Mouse (Mus musculus) intestine, postnatal 0 days (tissue): ENCODE data around the gene Tor1a. TPM values are rescaled to one million over a fixed set of nuclear protein-coding genes. Genes with fewer than 3 reads are reported as not detected.
A peak's percentile ranks its signal among the peaks of the same experiment; 100 is the strongest.

Source experiments
- ATAC-seq: fragments of 200-750 bp; cut with Nextera tagmentation; 2 replicates; pipeline ENCODE4 v1.8.0; 2017; ENCODE audit warnings: mild to moderate bottlenecking, moderate TSS enrichment, moderate library complexity
- H3K27ac ChIP-seq: fragments of 300-500 bp; sonication (generic); 2 replicates; pipeline ENCODE4 v1.5.1; 2014; ENCODE audit warnings: mild to moderate bottlenecking, low read depth, low read length, moderate library complexity
- H3K27me3 ChIP-seq: fragments of 300-500 bp; sonication (generic); replicated peaks from 2 replicates; pipeline ENCODE4 v1.6.1; 2014; ENCODE audit warnings: low read length, mixed read lengths; ENCODE audit not compliant: control insufficient read depth, insufficient read depth
- H3K36me3 ChIP-seq: fragments of 300-500 bp; sonication (generic); 2 replicates; pipeline ENCODE4 v1.6.1; 2014; ENCODE audit warnings: mild to moderate bottlenecking, moderate library complexity; ENCODE audit not compliant: control insufficient read depth, insufficient read depth
- H3K4me1 ChIP-seq: fragments of 300-500 bp; sonication (generic); replicated peaks from 2 replicates; pipeline ENCODE4 v1.6.1; 2014; ENCODE audit warnings: antibody characterized with exemption, low read length, mixed read lengths; ENCODE audit not compliant: control insufficient read depth, insufficient read depth
- H3K4me2 ChIP-seq: fragments of 300-500 bp; sonication (generic); replicated peaks from 2 replicates; pipeline ENCODE4 v1.6.1; 2014; ENCODE audit warnings: low read depth, mild to moderate bottlenecking, moderate library complexity
- H3K4me3 ChIP-seq: fragments of 300-500 bp; sonication (generic); 2 replicates; pipeline ENCODE4 v1.5.1; 2014; ENCODE audit warnings: low read depth, low read length
- H3K9ac ChIP-seq: fragments of 300-500 bp; sonication (generic); 2 replicates; pipeline ENCODE4 v1.6.1; 2014; ENCODE audit warnings: mild to moderate bottlenecking, low read depth, low read length
- H3K9me3 ChIP-seq: fragments of 300-500 bp; sonication (generic); 2 replicates; pipeline ENCODE4 v1.6.1; 2016; ENCODE audit warnings: mixed run types; ENCODE audit not compliant: control insufficient read depth
- CTCF ChIP-seq: sonication (generic); IDR thresholded peaks from 2 replicates; pipeline ENCODE4 v1.5.1; 2016; ENCODE audit warnings: low read depth, mild to moderate bottlenecking, control low read depth, antibody characterized with exemption, moderate library complexity
- WGBS: fragments of 180-500 bp; shearing (Covaris S2); extraction: QIAGEN DNeasy Blood & Tissue Kit; methylation state at CpG from one replicate; pipeline ENCODE4 v1.1.7; 2014; 5-methylcytosine and 5-hydroxymethylcytosine counted together
- polyA plus RNA-seq: library from polyadenylated mRNA; unstranded; fragments of >200 nt; fragmentation: Nextera tagmentation; extraction: Ambion mirVana; gene quantifications from 2 replicates; pipeline ENCODE4 v1.2.1, GENCODE M21; 2015

Gene Tor1a
- polyA plus RNA-seq, 1 experiment from 2014 or later, result 95.4 TPM

DNA sequence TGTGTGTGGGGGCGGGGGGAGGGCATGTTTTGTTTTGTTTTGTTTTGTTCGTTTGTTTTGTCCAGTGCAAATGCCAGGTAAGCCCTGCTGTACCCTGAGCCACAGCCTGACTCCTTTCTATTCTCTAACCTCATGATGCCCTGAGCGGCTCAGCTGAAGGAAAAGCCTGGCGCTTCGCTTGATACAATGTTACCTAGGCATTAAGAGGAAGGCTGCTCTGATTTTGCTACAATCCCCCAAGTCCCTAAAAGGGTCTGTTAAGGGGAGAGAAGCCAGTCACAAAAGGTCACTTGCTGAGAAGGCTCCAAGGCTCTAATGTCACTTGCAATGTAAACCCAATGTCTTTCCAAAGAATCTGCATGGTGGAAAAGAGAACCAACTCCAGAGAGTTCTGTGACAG lies 52.4 kb downstream of the Tor1a start:
- H3K4me1 ChIP-seq, result peaks cover 3% of the 10 kb centered on the region; the same call in 1 of the 2 replicates

GRCm38 (mm10) chr2:30914836-30915235 lies 52.9 kb downstream of the Tor1a start:
- Histone ChIP-seq H3K27me3 (peaks cover 3% of the 10 kb centered on the region; the same call in 1 of the 2 replicates), H3K36me3 (no peaks in the 10 kb centered on the region), H3K9me3 (no peaks in the 10 kb centered on the region), H3K4me3 (no peak overlapping the region), H3K27ac (no peak overlapping the region), H3K4me1 (peaks cover 2% of the 10 kb centered on the region; the same call in 1 of the 2 replicates), H3K9ac (no peak overlapping the region), H3K4me2 (no peak overlapping the region)
- no peak for TF ChIP-seq CTCF
- 79% methylated on average over 3 of the region's 3 CpGs for WGBS
- no peak for ATAC-seq

More for the DNA sequence above, 52.4 kb downstream of the Tor1a start:
- WGBS, result 91% methylated on average over 5 of the region's 5 CpGs
- no peak for ATAC-seq
- Histone ChIP-seq H3K9me3 (no peaks in the 10 kb centered on the region), H3K4me3 (no peak overlapping the region), H3K27ac (no peak overlapping the region), H3K27me3 (peaks cover 3% of the 10 kb centered on the region; the same call in 1 of the 2 replicates), H3K36me3 (no peaks in the 10 kb centered on the region), H3K9ac (no peak overlapping the region), H3K4me2 (no peak overlapping the region)
- TF ChIP-seq CTCF, result no peak

- WGBS, result 73% methylated on average over 8 of the region's 8 CpGs
- Histone ChIP-seq H3K9me3 (no peaks in the 10 kb centered on the region), H3K27me3 (peaks cover 3% of the 10 kb centered on the region; the same call in 1 of the 2 replicates), H3K4me1 (no peaks in the 10 kb centered on the region), H3K36me3 (no peaks in the 10 kb centered on the region), H3K4me3 (no peak overlapping the region), H3K9ac (no peak overlapping the region), H3K4me2 (no peak overlapping the region), H3K27ac (no peak overlapping the region)
- TF ChIP-seq CTCF, result no peak
- ATAC-seq, result peak; percentile 31; the same call in 1 of the 2 replicates
These were observed 54.7 kb downstream of the Tor1a start for GRCm38 (mm10) chr2:30913022-30913421.

DNA sequence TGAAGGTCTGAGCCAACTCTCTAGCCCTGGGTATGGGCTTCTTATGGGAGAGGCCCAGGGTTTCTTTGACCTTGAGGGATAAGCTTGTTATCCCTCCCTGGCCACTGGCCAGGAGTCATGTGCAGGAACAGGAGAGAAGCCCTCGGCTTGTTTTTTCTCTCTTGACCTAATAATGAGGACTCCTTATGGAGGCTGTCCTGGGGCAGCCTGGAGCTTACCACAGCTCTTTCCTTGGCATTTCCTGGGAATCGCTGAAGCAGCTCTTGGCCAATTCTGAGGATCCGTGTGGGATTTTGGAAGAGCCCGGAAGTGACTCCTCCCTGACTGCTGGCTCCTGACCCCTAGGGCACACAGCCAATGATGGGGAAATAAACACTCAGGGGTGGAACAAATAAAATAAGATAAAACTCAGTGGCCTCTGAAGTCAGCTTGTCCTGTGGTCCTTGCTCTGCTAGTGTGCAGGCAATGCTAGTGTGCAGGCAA lies 55.4 kb downstream of the Tor1a start:
- Histone ChIP-seq H3K9ac (no peak overlapping the region), H3K9me3 (no peaks in the 10 kb centered on the region), H3K27ac (no peak overlapping the region), H3K4me1 (no peaks in the 10 kb centered on the region), H3K36me3 (no peaks in the 10 kb centered on the region), H3K27me3 (peaks cover 3% of the 10 kb centered on the region; the same call in 1 of the 2 replicates), H3K4me2 (no peak overlapping the region), H3K4me3 (no peak overlapping the region)
- WGBS, result 40% methylated on average over 4 of the region's 4 CpGs
- ATAC-seq, result no peak
- TF ChIP-seq CTCF, result no peak

Other genes with a start within 250 kb of the Tor1a start
- gene 1700001O22Rik, start 164.3 kb downstream of the Tor1a start, polyA plus RNA-seq, result 0.58 and 0.60 TPM in 2 replicates
- 45.3 and 50.5 TPM in 2 replicates for gene Ntmt1, start 160.1 kb downstream of the Tor1a start, polyA plus RNA-seq
- gene Asb6, start 137.6 kb downstream of the Tor1a start, polyA plus RNA-seq, result 12.9 and 13.0 TPM in 2 replicates
- gene Prrx2, start 133.0 kb downstream of the Tor1a start, polyA plus RNA-seq, result 0.64 and 0.74 TPM in 2 replicates
- gene Ptges, start 38.1 kb downstream of the Tor1a start, polyA plus RNA-seq, result 2.8 and 3.6 TPM in 2 replicates
- gene Tor1b, start 15.0 kb downstream of the Tor1a start, polyA plus RNA-seq, result 13.3 and 14.6 TPM in 2 replicates
- gene BC005624, start 14.3 kb upstream of the Tor1a start, polyA plus RNA-seq, result 28.2 and 29.3 TPM in 2 replicates
- gene Usp20, start 14.3 kb upstream of the Tor1a start, polyA plus RNA-seq, result 4.0 and 5.2 TPM in 2 replicates
- gene Fnbp1, start 174.1 kb upstream of the Tor1a start, polyA plus RNA-seq, result 10.4 and 11.8 TPM in 2 replicates
- 46.8 and 48.3 TPM in 2 replicates for gene Gpr107, start 184.4 kb upstream of the Tor1a start, polyA plus RNA-seq